Mouse (Mus musculus): ENCODE results near the gene Dnmt3a.

The Dnmt3a gene
- long read RNA-seq, experiment 1, full-length matches to known transcripts = 1 of 21 reads
- long read RNA-seq, experiment 1, partial matches to known transcripts = 7 of 21 reads
- long read RNA-seq, experiment 1, other reads (novel, unspliced or antisense) = 13 of 21 reads
- long read RNA-seq, experiment 2, full-length matches to known transcripts = 3 of 30 reads
- long read RNA-seq, experiment 2, partial matches to known transcripts = 12 of 30 reads
- long read RNA-seq, experiment 2, other reads (novel, unspliced or antisense) = 15 of 30 reads

- intact Hi-C loops (cut with DNase I) = loop anchor here (5.0 kb wide), 1 partner anchor 51 kb away; no protein-coding TSS in a partner anchor
Observed at GRCm38 (mm10) chr12:3805852-3806251, at the start of gene Dnmt3a. Gene Dnmt3a (plus strand): TSS chr12:3806007.

GRCm38 (mm10) chr12:3756216-3756615 lies 49.6 kb upstream of the Dnmt3a start:
- intact Hi-C loops (cut with DNase I) = no loop called here

GRCm38 (mm10) chr12:3758127-3758526 lies 47.7 kb upstream of the Dnmt3a start:
- intact Hi-C loops (cut with DNase I) = no loop called here

- intact Hi-C loops (cut with DNase I) = no loop called here
Observed at GRCm38 (mm10) chr12:3759419-3759818, 46.4 kb upstream of the Dnmt3a start.

GRCm38 (mm10) chr12:3760876-3761590 lies 44.8 kb upstream of the Dnmt3a start:
- intact Hi-C loops (cut with DNase I) = no loop called here

- intact Hi-C loops (cut with DNase I) = no loop called here
Observed at GRCm38 (mm10) chr12:3761591-3762295, 44.1 kb upstream of the Dnmt3a start.

- intact Hi-C loops (cut with DNase I) = no loop called here
Observed at GRCm38 (mm10) chr12:3764191-3764804, 41.5 kb upstream of the Dnmt3a start.

GRCm38 (mm10) chr12:3767360-3767759 lies 38.4 kb upstream of the Dnmt3a start:
- intact Hi-C loops (cut with DNase I) = no loop called here

GRCm38 (mm10) chr12:3768391-3768790 lies 37.4 kb upstream of the Dnmt3a start:
- intact Hi-C loops (cut with DNase I) = no loop called here

GRCm38 (mm10) chr12:3770546-3770945 lies 35.3 kb upstream of the Dnmt3a start:
- intact Hi-C loops (cut with DNase I) = no loop called here

- intact Hi-C loops (cut with DNase I) = no loop called here
Observed at GRCm38 (mm10) chr12:3771080-3771479, 34.7 kb upstream of the Dnmt3a start.

- intact Hi-C loops (cut with DNase I) = no loop called here
Observed at GRCm38 (mm10) chr12:3773643-3774042, 32.2 kb upstream of the Dnmt3a start.

GRCm38 (mm10) chr12:3776015-3776414 lies 29.8 kb upstream of the Dnmt3a start:
- intact Hi-C loops (cut with DNase I) = no loop called here

GRCm38 (mm10) chr12:3777682-3778081 lies 28.1 kb upstream of the Dnmt3a start:
- intact Hi-C loops (cut with DNase I) = no loop called here

GRCm38 (mm10) chr12:3778286-3778685 lies 27.5 kb upstream of the Dnmt3a start:
- intact Hi-C loops (cut with DNase I) = no loop called here

- intact Hi-C loops (cut with DNase I) = loop anchor here (5.0 kb wide), 1 partner anchor 82 kb away; no protein-coding TSS in a partner anchor
Observed at GRCm38 (mm10) chr12:3779639-3780038, 26.2 kb upstream of the Dnmt3a start.

- intact Hi-C loops (cut with DNase I) = loop anchor here (5.0 kb wide), 1 partner anchor 83 kb away; no protein-coding TSS in a partner anchor
Observed at GRCm38 (mm10) chr12:3780405-3780891, 25.4 kb upstream of the Dnmt3a start.

GRCm38 (mm10) chr12:3780931-3781471 lies 24.8 kb upstream of the Dnmt3a start:
- intact Hi-C loops (cut with DNase I) = loop anchor here (5.0 kb wide), 1 partner anchor 84 kb away; no protein-coding TSS in a partner anchor

GRCm38 (mm10) chr12:3781482-3781881 lies 24.3 kb upstream of the Dnmt3a start:
- intact Hi-C loops (cut with DNase I) = loop anchor here (5.0 kb wide), 1 partner anchor 84 kb away; no protein-coding TSS in a partner anchor

- intact Hi-C loops (cut with DNase I) = loop anchor here (5.0 kb wide), 1 partner anchor 86 kb away; no protein-coding TSS in a partner anchor
Observed at GRCm38 (mm10) chr12:3783196-3783825, 22.5 kb upstream of the Dnmt3a start.

Measured in adrenal gland (tissue).